Mouse (Mus musculus) liver, adult 2 months (tissue): ENCODE measurements around the gene Dgkg.

Experiments
- CTCF ChIP-seq: fragments of 200-500 bp; IDR thresholded peaks from 2 replicates; pipeline ENCODE4 v1.5.1; 2011; ENCODE audit warnings: low read depth, low read length, control low read depth
- POLR2A ChIP-seq: fragments of 200-500 bp; IDR thresholded peaks from 2 replicates; pipeline ENCODE4 v1.6.1; 2011; ENCODE audit warnings: low read length, control low read depth; ENCODE audit not compliant: insufficient read depth; ENCODE audit errors: extremely low read depth

GRCm38 (mm10) chr16:22508936-22509563 lies 148.0 kb downstream of the Dgkg start:
- TF ChIP-seq CTCF (no peak), POLR2A (no peak)
